Mouse (Mus musculus) forebrain, embryonic 11.5 days (tissue): ENCODE results near the gene Acox3. TPM values are rescaled to one million over a fixed set of nuclear protein-coding genes. Genes with fewer than 3 reads are reported as not detected.

Experiments used
- ATAC-seq: fragments of 200-750 bp; cut with Nextera tagmentation; replicated peaks from 2 replicates; pipeline ENCODE4 v1.8.0; 2017; ENCODE audit warnings: moderate TSS enrichment; ENCODE audit not compliant: low FRiP score
- DNase-seq: peaks from one replicate; pipeline ENCODE4 v3.0.0-alpha.2; 2017; ENCODE audit warnings: low spot score
- H3K27ac ChIP-seq: fragments of 300-500 bp; sonication (generic); 2 replicates; pipeline ENCODE4 v1.5.1; 2014; ENCODE audit warnings: low read depth, low read length
- H3K27me3 ChIP-seq: fragments of 300-500 bp; sonication (generic); 2 replicates; pipeline ENCODE4 v1.6.1; 2014; ENCODE audit warnings: mild to moderate bottlenecking, low read length, mixed read lengths; ENCODE audit not compliant: control insufficient read depth, insufficient read depth
- H3K36me3 ChIP-seq: fragments of 300-500 bp; sonication (generic); 2 replicates; pipeline ENCODE4 v1.6.1; 2014; ENCODE audit warnings: mild to moderate bottlenecking, low read length, moderate library complexity, mixed read lengths; ENCODE audit not compliant: control insufficient read depth, insufficient read depth
- H3K4me1 ChIP-seq: fragments of 300-500 bp; sonication (generic); replicated peaks from 2 replicates; pipeline ENCODE4 v1.6.1; 2014; ENCODE audit warnings: low read length, mixed read lengths; ENCODE audit not compliant: control insufficient read depth, insufficient read depth
- H3K4me2 ChIP-seq: fragments of 300-500 bp; sonication (generic); 2 replicates; pipeline ENCODE4 v1.6.1; 2014; ENCODE audit warnings: low read depth, mild to moderate bottlenecking, low read length, moderate library complexity, mixed read lengths; ENCODE audit not compliant: severe bottlenecking
- H3K4me3 ChIP-seq: fragments of 300-500 bp; sonication (generic); 2 replicates; pipeline ENCODE4 v1.5.1; 2014; ENCODE audit warnings: low read depth, low read length
- H3K9ac ChIP-seq: fragments of 300-500 bp; sonication (generic); 2 replicates; pipeline ENCODE4 v1.6.1; 2014; ENCODE audit warnings: low read length
- H3K9me3 ChIP-seq: fragments of 300-500 bp; sonication (generic); 2 replicates; pipeline ENCODE4 v1.6.1; 2016; ENCODE audit warnings: low read length, mixed read lengths; ENCODE audit not compliant: control insufficient read depth
- WGBS: fragments of 180-500 bp; shearing (Covaris S2); extraction: QIAGEN DNeasy Blood & Tissue Kit; methylation state at CpG from one replicate; pipeline ENCODE4 v1.1.7; 2014; 5-methylcytosine and 5-hydroxymethylcytosine counted together
- polyA plus RNA-seq: library from polyadenylated mRNA; unstranded; fragments of >200 nt; fragmentation: Nextera tagmentation; extraction: Ambion mirVana; gene quantifications from 2 replicates; pipeline ENCODE4 v1.2.1, GENCODE M21; 2014

Gene Acox3
- polyA plus RNA-seq, 1 experiment from 2014 or later = 15.6 TPM

DNA sequence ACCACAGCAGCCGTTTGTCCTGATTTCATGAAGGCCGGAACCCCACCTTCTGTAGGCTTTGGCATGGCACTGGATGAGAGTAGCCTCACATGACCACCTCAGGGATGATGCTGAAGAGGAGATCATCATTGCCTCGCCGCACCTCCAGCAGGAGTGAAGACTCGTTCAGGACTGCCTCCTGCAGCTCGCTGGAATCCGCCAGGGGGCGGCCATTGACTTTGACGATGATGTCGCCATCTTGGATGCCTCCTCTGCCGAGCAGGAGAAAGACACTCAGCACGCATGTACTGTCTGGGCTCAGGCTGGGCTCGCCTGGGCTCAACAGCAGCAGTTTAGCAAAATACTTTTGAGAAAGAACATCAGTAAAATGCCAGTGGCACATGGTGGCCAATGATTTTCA lies 70.0 kb downstream of the Acox3 start:
- ATAC-seq = no peak
- H3K4me2 ChIP-seq = no peak overlapping the region
- WGBS = 88% methylated on average over 13 of the region's 13 CpGs

DNA sequence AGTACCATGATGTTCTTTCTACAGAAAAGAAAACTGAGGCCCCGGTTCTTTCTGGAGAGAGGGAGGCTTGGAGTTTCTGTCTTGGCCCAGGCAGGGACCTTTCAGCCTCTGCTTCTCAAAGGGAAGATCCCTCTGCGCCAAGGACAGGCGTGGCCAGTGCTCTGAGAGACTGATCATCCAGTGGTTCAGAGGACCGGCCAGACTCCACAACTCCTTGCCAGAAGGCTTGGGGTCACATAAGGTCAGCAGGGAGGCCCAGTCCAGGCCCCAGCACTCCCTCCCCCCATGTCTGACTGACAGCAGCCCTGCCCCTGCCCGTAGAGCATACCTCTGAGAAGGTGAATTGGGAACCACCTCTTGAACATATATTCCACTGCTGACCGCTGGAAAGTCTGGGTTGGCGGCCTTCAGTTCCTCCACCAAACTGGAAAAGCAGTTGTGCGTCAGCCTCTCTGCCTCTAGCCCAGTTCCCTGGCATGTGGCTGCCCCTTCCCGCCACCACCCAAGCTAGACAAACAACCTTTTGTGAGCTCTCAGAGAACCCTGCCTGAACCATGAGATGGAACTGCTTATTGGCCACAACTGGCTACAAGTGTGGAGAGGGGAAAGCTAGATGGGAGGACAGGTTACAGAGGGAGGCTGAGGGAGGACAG lies 71.0 kb downstream of the Acox3 start:
- Histone ChIP-seq H3K9me3 (no peaks in the 10 kb centered on the region), H3K4me2 (no peak overlapping the region), H3K4me3 (no peak overlapping the region), H3K9ac (no peak overlapping the region), H3K4me1 (no peaks in the 10 kb centered on the region), H3K27me3 (no peaks in the 10 kb centered on the region), H3K27ac (no peak overlapping the region), H3K36me3 (no peaks in the 10 kb centered on the region)
- no peak for ATAC-seq
- DNase-seq = no peak
- WGBS = 81% methylated on average over 9 of the region's 9 CpGs

More for the DNA sequence above, 70.0 kb downstream of the Acox3 start:
- H3K4me1 ChIP-seq = no peaks in the 10 kb centered on the region
- DNase-seq = no peak
- H3K9me3 ChIP-seq = no peaks in the 10 kb centered on the region
- H3K4me3 ChIP-seq = no peak overlapping the region
- no peaks in the 10 kb centered on the region for H3K36me3 ChIP-seq
- no peak overlapping the region for H3K9ac ChIP-seq
- H3K27me3 ChIP-seq = no peaks in the 10 kb centered on the region
- no peak overlapping the region for H3K27ac ChIP-seq

DNA sequence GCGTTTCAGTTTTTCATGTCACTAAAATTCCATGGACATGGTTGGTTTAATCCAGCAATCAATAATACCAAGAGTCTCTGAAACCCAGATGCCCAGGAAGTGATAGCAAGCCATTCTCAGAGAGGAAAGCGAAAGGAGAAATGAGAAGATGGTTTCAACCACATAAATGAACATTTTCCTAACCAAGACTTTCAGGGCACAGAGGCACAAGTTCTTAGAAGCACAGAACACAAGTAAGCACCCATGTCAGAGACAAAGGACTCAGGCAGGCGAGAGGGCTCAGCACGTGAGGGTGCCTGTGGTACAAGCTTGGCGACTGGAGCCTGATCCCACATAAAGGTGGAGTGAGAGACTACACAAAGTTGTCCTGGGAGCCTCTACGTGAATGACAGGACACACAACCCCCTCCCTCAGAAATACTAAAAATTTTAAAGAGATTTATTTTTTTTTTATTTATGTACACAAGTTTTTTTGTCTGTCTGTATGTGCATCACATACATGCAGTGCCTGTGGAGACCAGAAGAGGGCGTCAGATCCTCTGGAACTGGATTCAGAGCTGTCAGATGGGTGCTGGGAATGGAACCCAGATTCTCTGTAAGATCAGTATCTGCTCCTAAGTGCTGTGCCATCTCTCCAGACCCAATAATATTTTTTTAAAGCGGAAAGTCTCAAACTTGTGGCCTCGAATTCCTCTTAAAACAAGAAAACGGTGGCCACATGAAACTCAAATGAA lies 73.1 kb downstream of the Acox3 start:
- ATAC-seq (no peak), DNase-seq (no peak)
- Histone ChIP-seq H3K9ac (no peak overlapping the region), H3K4me1 (no peaks in the 10 kb centered on the region), H3K36me3 (no peaks in the 10 kb centered on the region), H3K27ac (no peak overlapping the region), H3K9me3 (no peaks in the 10 kb centered on the region), H3K4me2 (no peak overlapping the region), H3K4me3 (no peak overlapping the region), H3K27me3 (no peaks in the 10 kb centered on the region)
- WGBS = 82% methylated on average over 10 of the region's 10 CpGs

DNA sequence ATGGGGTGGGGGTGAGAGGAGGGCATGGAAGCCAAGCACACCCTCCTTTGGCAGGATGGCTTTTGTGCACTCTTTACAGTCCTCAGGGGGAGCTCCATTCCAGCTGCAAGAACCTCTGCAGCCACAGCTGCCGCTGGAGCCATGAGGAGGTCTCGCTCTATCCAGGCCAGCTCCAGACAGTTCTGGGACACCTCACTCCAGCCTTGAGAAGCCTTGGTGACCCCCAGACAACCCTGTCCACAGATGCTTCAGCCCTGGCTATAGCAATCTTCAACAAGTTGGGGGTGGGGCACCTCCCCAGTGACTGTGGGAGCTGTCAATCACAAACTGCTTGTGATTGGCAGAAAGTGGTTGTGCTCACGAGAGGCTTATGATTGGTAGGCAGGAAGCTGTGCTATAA lies 76.7 kb downstream of the Acox3 start:
- ATAC-seq = no peak
- H3K4me2 ChIP-seq = no peak overlapping the region
- 71% methylated on average over 3 of the region's 3 CpGs for WGBS

DNA sequence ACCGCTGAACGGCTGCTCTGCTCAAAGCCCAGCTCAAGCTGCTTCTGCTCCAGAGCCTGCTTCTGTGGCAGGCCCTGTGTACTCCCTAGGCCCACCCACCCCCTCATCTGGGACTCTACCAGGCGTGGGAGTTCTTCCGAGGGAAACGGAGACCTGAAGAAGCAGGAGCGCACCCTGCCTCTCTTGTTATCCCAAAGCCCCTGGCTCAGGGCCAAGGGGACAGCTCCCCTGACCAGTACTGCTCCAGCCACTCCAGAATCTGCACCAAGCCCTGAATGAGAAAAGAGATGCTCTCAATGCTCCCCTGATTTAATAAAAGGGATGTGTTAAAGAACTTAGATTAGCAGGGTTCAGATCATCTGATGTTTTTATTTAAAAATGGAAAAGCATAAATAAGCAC lies 78.4 kb downstream of the Acox3 start:
- DNase-seq (no peak), ATAC-seq (no peak)
- H3K4me2 ChIP-seq = no peak overlapping the region
- no peaks in the 10 kb centered on the region for H3K36me3 ChIP-seq
- no peak overlapping the region for H3K27ac ChIP-seq
- H3K9ac ChIP-seq = no peak overlapping the region
- no peaks in the 10 kb centered on the region for H3K27me3 ChIP-seq
- H3K4me3 ChIP-seq = no peak overlapping the region
- 88% methylated on average over 6 of the region's 6 CpGs for WGBS
- no peaks in the 10 kb centered on the region for H3K4me1 ChIP-seq
- H3K9me3 ChIP-seq = no peaks in the 10 kb centered on the region

More for the DNA sequence above, 76.7 kb downstream of the Acox3 start:
- H3K4me3 ChIP-seq = no peak overlapping the region
- no peak overlapping the region for H3K9ac ChIP-seq
- no peak for DNase-seq
- no peaks in the 10 kb centered on the region for H3K4me1 ChIP-seq
- H3K27me3 ChIP-seq = no peaks in the 10 kb centered on the region
- H3K27ac ChIP-seq = no peak overlapping the region
- no peaks in the 10 kb centered on the region for H3K9me3 ChIP-seq
- no peaks in the 10 kb centered on the region for H3K36me3 ChIP-seq

DNA sequence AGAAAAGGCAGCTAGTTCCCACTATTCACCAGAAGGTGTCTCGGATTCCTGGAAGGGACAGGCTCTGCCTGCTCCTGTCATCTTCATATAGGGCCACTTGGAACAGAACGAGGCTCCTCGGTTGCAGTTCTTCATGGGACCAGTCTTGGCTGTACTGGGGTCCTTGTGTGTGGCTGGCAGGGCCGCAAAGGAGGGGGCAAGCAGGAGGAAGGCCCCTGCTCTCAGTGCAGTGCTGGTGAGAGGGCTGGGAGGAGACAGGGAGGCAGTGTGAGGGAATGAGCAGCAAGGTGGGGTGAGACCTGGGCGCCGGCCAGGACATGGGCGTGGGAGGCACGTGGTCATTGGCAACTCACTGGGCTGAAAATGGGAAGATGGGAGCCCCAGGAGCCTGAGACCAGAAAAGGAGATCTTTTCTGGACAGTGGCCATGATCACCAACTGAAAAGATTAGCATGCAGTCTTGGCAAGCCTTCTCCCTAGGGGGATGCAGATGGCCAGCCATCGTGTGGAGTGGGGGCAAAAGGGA lies 79.2 kb downstream of the Acox3 start:
- WGBS = 82% methylated on average over 9 of the region's 9 CpGs
- Histone ChIP-seq H3K9ac (no peak overlapping the region), H3K9me3 (no peaks in the 10 kb centered on the region), H3K27me3 (no peaks in the 10 kb centered on the region), H3K4me1 (no peaks in the 10 kb centered on the region), H3K36me3 (no peaks in the 10 kb centered on the region), H3K27ac (no peak overlapping the region), H3K4me3 (no peak overlapping the region), H3K4me2 (no peak overlapping the region)
- ATAC-seq = no peak
- DNase-seq = no peak

Other genes starting within 250 kb of the Acox3 start
- 0.44 and 0.55 TPM in 2 replicates for gene Hmx1, start 193.9 kb upstream of the Acox3 start, polyA plus RNA-seq
- gene Cpz, start 57.3 kb upstream of the Acox3 start, polyA plus RNA-seq = 4.3 and 4.7 TPM in 2 replicates
- 10.5 and 12.0 TPM in 2 replicates for gene Trmt44, start 8.0 kb upstream of the Acox3 start, polyA plus RNA-seq
- gene Htra3, start 96.7 kb downstream of the Acox3 start, polyA plus RNA-seq = 5.7 and 6.3 TPM in 2 replicates
- gene Sh3tc1, start 156.9 kb downstream of the Acox3 start, polyA plus RNA-seq = 3.4 TPM in 2 replicates
- 0.09 TPM in 1 of 2 replicates, not detected in the other for gene Ablim2, start 174.8 kb downstream of the Acox3 start, polyA plus RNA-seq